Mouse (Mus musculus) G1E (cell line): ENCODE measurements around the gene Alg9.

Source experiments
- CTCF ChIP-seq: IDR thresholded peaks from 2 replicates; pipeline ENCODE4 v1.5.1; 2012; ENCODE audit warnings: low read depth, low read length, inconsistent platforms, mixed read lengths
- GATA1 ChIP-seq: IDR thresholded peaks from 2 replicates; pipeline ENCODE4 v1.6.1; 2012; ENCODE audit warnings: borderline replicate concordance, low read length, inconsistent platforms, mixed read lengths

GRCm38 (mm10) chr9:50857082-50857641 lies 82.3 kb downstream of the Alg9 start:
- no peak for TF ChIP-seq CTCF
- no peak for TF ChIP-seq GATA1
